Mouse (Mus musculus): ENCODE measurements around the gene Ceacam18. TPM values are rescaled to one million over a fixed set of nuclear protein-coding genes. Genes with fewer than 3 reads are reported as not detected.
A peak's percentile ranks its signal among the peaks of the same experiment; 100 is the strongest.

The Ceacam18 gene
- polyA plus RNA-seq (2014; fragmentation: Nextera tagmentation; extraction: Ambion mirVana), result 0.13 and 0.20 TPM in 2 replicates

DNA sequence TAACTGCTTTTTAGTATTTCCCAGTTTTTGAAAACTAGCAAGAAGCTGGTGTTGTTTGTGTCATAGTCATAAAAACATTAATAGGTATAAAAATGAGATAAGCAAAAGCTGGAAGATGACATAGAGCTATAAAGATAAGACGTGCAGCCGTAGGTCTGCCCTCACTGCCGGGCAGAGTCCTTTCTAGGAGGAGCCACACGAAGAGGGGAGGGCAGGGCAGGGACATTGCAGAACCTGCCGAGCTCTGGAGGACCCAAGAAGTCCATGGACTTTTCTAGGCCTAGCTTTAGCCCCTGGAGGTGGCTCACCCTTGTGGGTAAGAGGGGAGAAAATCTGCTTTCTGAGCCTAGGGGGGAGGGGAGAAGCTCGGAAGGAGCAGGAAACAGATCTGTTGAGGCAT is at the start of gene Ceacam18:
Ceacam18 (plus strand) TSS at position 208 of the 400 bp plus-strand sequence.
- 79% methylated on average over 6 of the region's 6 CpGs for WGBS
- H3K4me3 ChIP-seq (ENCODE audit: low read depth, low read length), result no peak within 1 kb of the TSS
- no peak within 1 kb of the TSS for H3K27ac ChIP-seq (ENCODE audit: low read depth, low read length)
- no peaks in the 10 kb centered on the region for H3K36me3 ChIP-seq (ENCODE audit: control insufficient read depth, insufficient read depth, low read length)
- ATAC-seq (ENCODE audit: low read depth), result no peak
- H3K9me3 ChIP-seq (ENCODE audit: control insufficient read depth, low read length), result no peaks in the 10 kb centered on the region
- H3K27me3 ChIP-seq (ENCODE audit: control insufficient read depth, insufficient read depth, low read length), result no peaks in the 10 kb centered on the region
- H3K4me1 ChIP-seq (ENCODE audit: control insufficient read depth, insufficient read depth, low read length), result no peaks in the 10 kb centered on the region
- H3K4me2 ChIP-seq (ENCODE audit: low read depth, low read length), result no peak within 1 kb of the TSS
- H3K9ac ChIP-seq (replicated peaks; ENCODE audit: low read depth, low read length), result no peak within 1 kb of the TSS

DNA sequence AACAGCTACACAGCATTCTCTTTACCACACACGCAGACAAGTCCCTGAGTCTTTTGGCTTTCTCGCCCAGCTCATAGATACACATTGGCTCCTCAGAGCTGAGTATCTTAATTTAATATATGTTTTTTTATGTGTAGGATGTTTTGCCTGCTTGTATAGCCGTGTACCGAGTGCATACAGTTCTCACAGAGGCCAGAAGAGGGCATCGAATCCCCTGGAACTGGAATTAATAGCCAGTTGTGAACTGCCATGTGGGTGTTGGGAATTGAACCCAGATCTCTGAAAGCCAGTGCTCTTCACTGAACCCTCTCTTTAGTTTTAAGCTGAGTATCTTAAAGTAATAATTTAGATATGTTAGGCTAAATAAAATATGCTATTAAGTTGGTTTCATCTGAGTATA is 49.7 kb upstream of the Ceacam18 start:
- Histone ChIP-seq H3K4me3 (ENCODE audit: low read depth, low read length) (no peak overlapping the region), H3K27me3 (ENCODE audit: control insufficient read depth, insufficient read depth, low read length) (no peaks in the 10 kb centered on the region), H3K4me1 (ENCODE audit: control insufficient read depth, insufficient read depth, low read length) (peaks cover 12% of the 10 kb centered on the region), H3K9me3 (ENCODE audit: control insufficient read depth, low read length) (no peaks in the 10 kb centered on the region), H3K9ac (replicated peaks; ENCODE audit: low read depth, low read length) (no peak overlapping the region), H3K4me2 (ENCODE audit: low read depth, low read length) (no peak overlapping the region), H3K27ac (ENCODE audit: low read depth, low read length) (no peak overlapping the region), H3K36me3 (ENCODE audit: control insufficient read depth, insufficient read depth, low read length) (peaks cover 35% of the 10 kb centered on the region)
- 93% methylated on average over 5 of the region's 5 CpGs for WGBS
- ATAC-seq (ENCODE audit: low read depth), result no peak

DNA sequence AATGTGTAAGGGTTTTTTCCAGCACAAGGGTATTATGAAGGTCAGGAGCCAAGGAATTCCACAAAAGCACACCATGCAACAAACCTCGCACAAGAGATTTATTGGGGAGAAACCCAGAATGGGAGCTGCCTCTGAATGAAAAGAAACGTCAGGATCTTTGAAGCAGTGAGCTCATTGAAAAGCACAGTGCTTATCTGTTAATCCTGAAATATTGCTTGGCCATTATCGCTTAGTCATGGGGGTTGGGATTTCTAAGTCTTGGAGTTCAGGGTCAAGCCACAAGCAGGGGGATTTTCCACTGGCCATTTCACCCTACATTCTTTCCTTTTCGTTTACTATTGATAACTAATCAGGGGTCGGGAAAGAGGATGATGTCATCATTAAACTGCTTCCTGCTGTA is 32.6 kb upstream of the Ceacam18 start:
- Histone ChIP-seq H3K36me3 (ENCODE audit: control insufficient read depth, insufficient read depth, low read length) (no peaks in the 10 kb centered on the region), H3K4me1 (ENCODE audit: control insufficient read depth, insufficient read depth, low read length) (no peaks in the 10 kb centered on the region), H3K27ac (ENCODE audit: low read depth, low read length) (no peak overlapping the region), H3K27me3 (ENCODE audit: control insufficient read depth, insufficient read depth, low read length) (no peaks in the 10 kb centered on the region), H3K4me2 (ENCODE audit: low read depth, low read length) (no peak overlapping the region), H3K9ac (replicated peaks; ENCODE audit: low read depth, low read length) (no peak overlapping the region), H3K9me3 (ENCODE audit: control insufficient read depth, low read length) (no peaks in the 10 kb centered on the region), H3K4me3 (ENCODE audit: low read depth, low read length) (no peak overlapping the region)
- no peak for ATAC-seq (ENCODE audit: low read depth)
- WGBS, result 9% methylated on average over 5 of the region's 5 CpGs

DNA sequence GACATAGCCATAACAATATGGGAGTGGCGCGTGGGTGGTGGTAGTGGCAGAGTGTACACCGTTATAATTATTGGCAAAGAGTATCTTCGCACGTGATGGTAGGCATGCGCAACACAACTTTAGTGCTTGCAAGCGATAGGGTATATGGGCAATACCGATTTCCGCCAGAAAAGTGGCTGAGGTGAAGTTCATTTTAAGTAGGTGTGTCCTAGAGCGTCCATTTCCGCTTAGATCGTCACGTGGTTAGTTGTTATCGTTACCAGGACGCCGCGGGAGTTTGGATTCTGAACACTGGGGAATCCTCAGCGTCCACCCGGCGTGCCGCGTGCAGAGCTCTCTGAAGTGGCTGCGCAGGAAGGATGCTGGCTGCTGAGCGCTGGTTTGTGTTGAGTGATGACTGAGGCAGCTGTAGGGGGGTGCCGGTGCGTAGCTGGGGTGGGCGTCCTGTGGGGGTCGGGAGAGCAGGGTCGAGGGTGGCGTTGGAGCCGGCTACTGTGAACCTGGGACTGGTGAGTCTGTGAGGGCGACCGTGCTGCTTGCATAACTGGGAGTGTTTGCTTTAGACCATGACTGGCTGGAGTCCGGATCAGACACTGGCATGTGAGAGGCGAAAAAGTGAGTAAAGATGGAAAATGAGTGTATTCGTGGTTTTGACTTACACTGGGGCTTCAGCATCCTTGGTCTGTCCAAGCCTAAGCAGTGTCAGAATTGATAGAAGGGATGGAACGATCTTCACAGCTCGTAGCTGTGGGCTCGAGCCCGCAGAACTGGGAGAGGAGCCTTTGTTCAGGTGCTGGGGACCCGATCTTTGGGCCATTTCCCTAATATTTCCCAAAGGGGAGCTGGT is 27.4 kb upstream of the Ceacam18 start, which contains the start of gene Zfp819:
Zfp819 (plus strand) TSS at position 274 of the 847 bp plus-strand sequence.
- Histone ChIP-seq H3K27me3 (ENCODE audit: control insufficient read depth, insufficient read depth, low read length) (no peaks in the 10 kb centered on the region), H3K4me2 (ENCODE audit: low read depth, low read length) (peak within 1 kb of the TSS; percentile 71), H3K27ac (ENCODE audit: low read depth, low read length) (no peak within 1 kb of the TSS), H3K4me3 (ENCODE audit: low read depth, low read length) (peak within 1 kb of the TSS; percentile 33), H3K9me3 (ENCODE audit: control insufficient read depth, low read length) (no peaks in the 10 kb centered on the region), H3K9ac (replicated peaks; ENCODE audit: low read depth, low read length) (peak within 1 kb of the TSS; percentile 42; the same call in 1 of the 2 replicates), H3K4me1 (ENCODE audit: control insufficient read depth, insufficient read depth, low read length) (0 out of 2 replicates have a peak, but pooled peaks cover 3% of the 10 kb centered on the region), H3K36me3 (ENCODE audit: control insufficient read depth, insufficient read depth, low read length) (no peaks in the 10 kb centered on the region)
- 17% methylated on average over 41 of the region's 41 CpGs for WGBS
- peak; percentile 92 for ATAC-seq (ENCODE audit: low read depth)

DNA sequence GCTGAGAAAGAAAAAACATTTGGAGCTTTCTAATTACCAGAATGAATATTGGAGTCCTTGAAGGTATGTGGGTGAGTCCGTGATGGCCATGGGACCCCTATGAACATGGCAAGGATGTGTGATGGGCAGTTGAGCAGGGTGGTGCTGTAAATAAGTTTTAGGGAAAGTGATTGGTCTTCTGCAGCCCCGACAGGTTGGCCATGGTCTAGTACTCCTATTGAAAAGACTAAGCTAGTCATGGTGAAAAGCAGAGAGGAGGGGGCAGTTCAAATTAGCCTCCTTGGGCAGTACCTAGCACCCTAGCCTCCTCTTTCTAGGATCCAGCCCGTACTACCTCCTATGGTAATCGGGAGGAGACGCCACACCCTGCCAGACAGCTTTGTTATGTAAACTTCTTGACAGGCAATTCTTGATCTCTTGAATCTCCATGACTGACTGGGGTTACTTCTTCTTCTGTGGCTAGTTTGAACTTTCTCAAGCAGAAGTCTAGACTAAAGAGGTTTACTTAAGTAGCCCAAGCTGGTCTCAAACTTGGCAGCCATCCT is 26.7 kb upstream of the Ceacam18 start:
- 40% methylated on average over 5 of the region's 5 CpGs for WGBS
- no peak for ATAC-seq (ENCODE audit: low read depth)

DNA sequence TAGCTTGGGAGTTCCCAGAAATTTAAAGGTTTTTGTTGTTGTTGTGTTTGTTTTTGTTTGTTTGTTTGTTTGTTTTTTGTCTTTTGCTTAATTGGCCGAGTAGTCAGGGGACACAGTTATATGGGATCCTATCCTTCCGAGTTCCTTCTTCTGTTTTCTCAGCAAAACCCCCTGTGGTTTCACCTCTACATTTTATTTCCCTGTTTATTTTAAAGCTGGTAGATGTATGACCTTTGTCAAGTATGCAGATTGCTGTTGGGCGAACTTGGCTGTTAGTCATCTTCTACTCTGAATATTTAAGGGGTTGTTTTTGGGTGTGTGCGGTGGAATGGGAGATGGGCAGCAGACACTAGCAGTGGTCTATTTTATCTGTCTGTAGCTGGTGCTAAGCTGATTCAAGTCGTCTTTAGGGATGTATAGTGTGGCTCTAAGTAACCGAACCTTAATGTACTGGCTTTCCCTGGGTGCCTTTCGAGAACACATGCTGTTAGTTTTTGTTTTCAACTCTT is 26.1 kb upstream of the Ceacam18 start:
- Histone ChIP-seq H3K4me1 (ENCODE audit: control insufficient read depth, insufficient read depth, low read length) (0 out of 2 replicates have a peak, but pooled peaks cover 3% of the 10 kb centered on the region), H3K27ac (ENCODE audit: low read depth, low read length) (no peak overlapping the region), H3K9me3 (ENCODE audit: control insufficient read depth, low read length) (no peaks in the 10 kb centered on the region), H3K27me3 (ENCODE audit: control insufficient read depth, insufficient read depth, low read length) (no peaks in the 10 kb centered on the region), H3K4me2 (ENCODE audit: low read depth, low read length) (no peak overlapping the region), H3K4me3 (ENCODE audit: low read depth, low read length) (no peak overlapping the region), H3K9ac (replicated peaks; ENCODE audit: low read depth, low read length) (no peak overlapping the region), H3K36me3 (ENCODE audit: control insufficient read depth, insufficient read depth, low read length) (no peaks in the 10 kb centered on the region)
- ATAC-seq (ENCODE audit: low read depth), result no peak
- WGBS, result 83% methylated on average over 7 of the region's 7 CpGs

More for the DNA sequence above, 26.7 kb upstream of the Ceacam18 start:
- Histone ChIP-seq H3K9ac (replicated peaks; ENCODE audit: low read depth, low read length) (no peak overlapping the region), H3K4me2 (ENCODE audit: low read depth, low read length) (peak overlapping the region; percentile 71), H3K27me3 (ENCODE audit: control insufficient read depth, insufficient read depth, low read length) (no peaks in the 10 kb centered on the region), H3K9me3 (ENCODE audit: control insufficient read depth, low read length) (no peaks in the 10 kb centered on the region), H3K27ac (ENCODE audit: low read depth, low read length) (no peak overlapping the region), H3K36me3 (ENCODE audit: control insufficient read depth, insufficient read depth, low read length) (no peaks in the 10 kb centered on the region), H3K4me3 (ENCODE audit: low read depth, low read length) (no peak overlapping the region), H3K4me1 (ENCODE audit: control insufficient read depth, insufficient read depth, low read length) (0 out of 2 replicates have a peak, but pooled peaks cover 3% of the 10 kb centered on the region)

DNA sequence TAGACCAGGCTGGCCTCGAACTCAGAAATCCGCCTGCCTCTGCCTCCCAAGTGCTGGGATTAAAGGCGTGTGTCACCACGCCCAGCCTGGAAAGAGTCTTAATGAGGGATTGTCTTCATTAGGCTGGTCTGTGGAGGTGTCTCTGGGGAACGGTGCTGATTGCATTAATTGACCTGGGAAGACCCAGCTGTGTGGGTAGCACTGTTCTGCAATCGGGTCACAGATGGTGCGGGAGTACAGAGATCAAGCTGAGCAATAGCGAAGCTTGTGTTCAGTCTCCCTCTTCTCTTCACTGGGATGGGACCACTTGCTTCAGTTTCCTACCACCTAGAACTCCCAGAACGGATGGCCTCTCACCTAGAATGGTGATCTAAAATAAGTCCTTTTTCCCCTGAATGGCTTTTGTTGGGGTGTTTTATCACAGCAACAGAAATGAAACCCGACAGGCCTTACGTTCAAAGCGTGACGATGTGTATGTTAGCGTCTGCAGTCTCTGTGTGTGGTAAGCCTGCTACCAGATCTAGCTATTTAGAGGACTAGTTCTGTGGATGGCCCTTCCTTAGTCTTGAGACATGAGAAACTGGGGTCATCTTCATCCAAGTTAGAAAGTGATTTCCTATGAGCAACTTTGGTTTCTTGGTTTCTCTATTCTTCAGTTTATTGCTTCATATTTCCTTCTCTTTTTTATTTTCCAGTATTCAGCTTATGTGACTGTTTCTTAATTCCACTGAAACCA is 20.5 kb upstream of the Ceacam18 start:
- Histone ChIP-seq H3K4me2 (ENCODE audit: low read depth, low read length) (no peak overlapping the region), H3K27me3 (ENCODE audit: control insufficient read depth, insufficient read depth, low read length) (no peaks in the 10 kb centered on the region), H3K36me3 (ENCODE audit: control insufficient read depth, insufficient read depth, low read length) (no peaks in the 10 kb centered on the region), H3K9ac (replicated peaks; ENCODE audit: low read depth, low read length) (no peak overlapping the region), H3K27ac (ENCODE audit: low read depth, low read length) (no peak overlapping the region), H3K9me3 (ENCODE audit: control insufficient read depth, low read length) (no peaks in the 10 kb centered on the region), H3K4me1 (ENCODE audit: control insufficient read depth, insufficient read depth, low read length) (no peaks in the 10 kb centered on the region), H3K4me3 (ENCODE audit: low read depth, low read length) (no peak overlapping the region)
- ATAC-seq (ENCODE audit: low read depth), result no peak
- 80% methylated on average over 14 of the region's 14 CpGs for WGBS

DNA sequence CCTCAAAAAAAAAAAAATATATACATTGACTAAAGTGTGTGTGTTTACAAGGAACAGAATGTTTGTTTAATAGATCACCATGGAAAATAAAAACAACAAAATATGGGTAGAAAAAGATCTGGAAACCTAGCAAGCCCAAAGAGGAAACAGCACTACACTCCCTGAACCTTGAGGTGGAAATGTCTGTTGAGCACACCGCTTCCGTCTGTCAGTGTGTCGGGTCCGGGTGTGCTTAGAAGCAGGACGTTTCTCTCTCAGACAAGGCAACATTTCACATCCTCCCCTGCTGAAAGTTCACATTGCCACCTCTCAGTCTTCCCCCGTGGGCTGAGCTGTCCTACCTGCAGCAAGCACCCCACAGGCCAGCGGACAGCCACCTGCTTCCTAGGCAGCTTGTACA is 11.6 kb upstream of the Ceacam18 start:
- WGBS, result 83% methylated on average over 7 of the region's 7 CpGs
- Histone ChIP-seq H3K4me3 (ENCODE audit: low read depth, low read length) (no peak overlapping the region), H3K4me1 (ENCODE audit: control insufficient read depth, insufficient read depth, low read length) (no peaks in the 10 kb centered on the region), H3K27me3 (ENCODE audit: control insufficient read depth, insufficient read depth, low read length) (no peaks in the 10 kb centered on the region), H3K9ac (replicated peaks; ENCODE audit: low read depth, low read length) (no peak overlapping the region), H3K9me3 (ENCODE audit: control insufficient read depth, low read length) (no peaks in the 10 kb centered on the region), H3K36me3 (ENCODE audit: control insufficient read depth, insufficient read depth, low read length) (no peaks in the 10 kb centered on the region), H3K4me2 (ENCODE audit: low read depth, low read length) (no peak overlapping the region), H3K27ac (ENCODE audit: low read depth, low read length) (no peak overlapping the region)
- ATAC-seq (ENCODE audit: low read depth), result no peak
